Mouse (Mus musculus): Measurements from ENCODE around the gene Zfp282. TPM values are rescaled to one million over a fixed set of nuclear protein-coding genes. Genes with fewer than 3 reads are reported as not detected.

The Zfp282 gene
- polyA plus RNA-seq, 1 experiment = 11.2 TPM

- DNase-seq (ENCODE audit: extremely low spot score in 1 of 2, low spot score in 1 of 2) = no peak
Measured at GRCm38 (mm10) chr6:47957816-47958215, 80.8 kb downstream of the Zfp282 start.

Other genes starting within 250 kb of the Zfp282 start
- gene Pdia4, start 63.8 kb upstream of the Zfp282 start, polyA plus RNA-seq (2012; rRNA removed) = 35.4 and 36.8 TPM in 2 replicates
- gene Zfp786, start 46.3 kb upstream of the Zfp282 start, polyA plus RNA-seq (2012; rRNA removed) = 2.4 TPM in 2 replicates
- 14.3 and 15.4 TPM in 2 replicates for gene Zfp398, start 41.5 kb upstream of the Zfp282 start, polyA plus RNA-seq (2012; rRNA removed)
- 10.5 and 12.9 TPM in 2 replicates for gene Zfp212, start 43.3 kb downstream of the Zfp282 start, polyA plus RNA-seq (2012; rRNA removed)
- 28.6 and 34.0 TPM in 2 replicates for gene Zfp956, start 76.2 kb downstream of the Zfp282 start, polyA plus RNA-seq (2012; rRNA removed)
- gene Zfp777, start 171.7 kb downstream of the Zfp282 start, polyA plus RNA-seq (2012; rRNA removed) = 22.9 and 23.1 TPM in 2 replicates
- 29.6 and 29.9 TPM in 2 replicates for gene Zfp746, start 209.4 kb downstream of the Zfp282 start, polyA plus RNA-seq (2012; rRNA removed)

All from frontal cortex, adult 2 months (tissue).